Mouse (Mus musculus) erythroblast, embryonic 14.5 days (primary cell): ENCODE measurements around the gene Mrps7. TPM values are rescaled to one million over a fixed set of nuclear protein-coding genes. Genes with fewer than 3 reads are reported as not detected.

ENCODE experiments used
- H3K27me3 ChIP-seq: 2 replicates; pipeline ENCODE4 v1.6.1; 2012; ENCODE audit warnings: inconsistent platforms; ENCODE audit not compliant: control insufficient read depth
- H3K36me3 ChIP-seq: 2 replicates; pipeline ENCODE4 v1.6.1; 2012; ENCODE audit warnings: mild to moderate bottlenecking, inconsistent platforms; ENCODE audit not compliant: control insufficient read depth
- H3K4me1 ChIP-seq: 2 replicates; pipeline ENCODE4 v1.6.1; 2012; ENCODE audit warnings: inconsistent platforms; ENCODE audit not compliant: control insufficient read depth
- H3K4me3 ChIP-seq: replicated peaks from 2 replicates; pipeline ENCODE3; 2012; ENCODE audit warnings: moderate library complexity, mild to moderate bottlenecking, inconsistent platforms
- H3K9me3 ChIP-seq: 2 replicates; pipeline ENCODE4 v1.6.1; 2012; ENCODE audit warnings: low read length, inconsistent platforms, mixed read lengths; ENCODE audit not compliant: control insufficient read depth
- GATA1 ChIP-seq: IDR thresholded peaks from 2 replicates; pipeline ENCODE4 v1.6.1; 2012; ENCODE audit warnings: low read length, inconsistent platforms, mixed read lengths
- TAL1 ChIP-seq: IDR thresholded peaks from 3 replicates; pipeline ENCODE4 v1.6.1; 2012; ENCODE audit warnings: low read length, inconsistent platforms, mixed read lengths
- polyA plus RNA-seq: library from polyadenylated mRNA; stranded (reverse); fragments of >175 nt; gene quantifications from 2 replicates; pipeline ENCODE4 v1.2.3, GENCODE M21; 2012

The Mrps7 gene
- polyA plus RNA-seq, 1 experiment, result 6.7 TPM

- no peaks in the 10 kb centered on the region for H3K36me3 ChIP-seq
- H3K4me3 ChIP-seq, result no peak overlapping the region
- TF ChIP-seq GATA1 (no peak), TAL1 (no peak)
- H3K4me1 ChIP-seq, result peaks cover 29% of the 10 kb centered on the region
- no peaks in the 10 kb centered on the region for H3K27me3 ChIP-seq
- H3K9me3 ChIP-seq, result no peaks in the 10 kb centered on the region
These were observed 27.8 kb downstream of the Mrps7 start for GRCm38 (mm10) chr11:115631505-115631890.

- no peaks in the 10 kb centered on the region for H3K9me3 ChIP-seq
- no peaks in the 10 kb centered on the region for H3K36me3 ChIP-seq
- TF ChIP-seq GATA1 (no peak), TAL1 (no peak)
- peaks cover 23% of the 10 kb centered on the region for H3K4me1 ChIP-seq
- H3K27me3 ChIP-seq, result no peaks in the 10 kb centered on the region
- H3K4me3 ChIP-seq, result no peak overlapping the region
These were observed 28.5 kb downstream of the Mrps7 start for GRCm38 (mm10) chr11:115632247-115632646.

- H3K4me1 ChIP-seq, result peaks cover 17% of the 10 kb centered on the region
These were observed 29.1 kb downstream of the Mrps7 start for GRCm38 (mm10) chr11:115632862-115633261.

DNA sequence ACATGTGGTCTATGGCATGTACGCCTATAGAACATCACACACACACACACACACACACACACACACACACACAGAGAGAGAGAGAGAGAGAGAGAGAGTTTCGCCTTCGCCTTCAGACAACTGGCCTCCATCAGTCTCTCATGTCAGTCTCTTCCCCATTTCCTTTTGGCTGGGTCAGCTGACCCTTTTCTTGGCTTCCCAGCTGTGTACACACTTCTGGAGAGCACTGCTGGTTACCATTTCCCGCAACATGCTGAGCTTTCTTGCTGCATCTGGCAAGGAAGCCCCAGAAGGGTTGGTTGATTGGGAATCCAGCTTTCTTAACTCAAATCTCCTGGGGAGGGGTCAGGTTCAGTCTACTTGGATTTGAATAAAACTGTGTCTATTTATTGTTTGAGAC is 30.4 kb downstream of the Mrps7 start:
- TF ChIP-seq GATA1 (no peak), TAL1 (no peak)
- H3K36me3 ChIP-seq, result no peaks in the 10 kb centered on the region
- H3K9me3 ChIP-seq, result no peaks in the 10 kb centered on the region
- H3K4me3 ChIP-seq, result no peak overlapping the region
- H3K27me3 ChIP-seq, result no peaks in the 10 kb centered on the region
- H3K4me1 ChIP-seq, result peaks cover 11% of the 10 kb centered on the region

More at GRCm38 (mm10) chr11:115632862-115633261, 29.1 kb downstream of the Mrps7 start:
- H3K27me3 ChIP-seq, result no peaks in the 10 kb centered on the region
- TF ChIP-seq TAL1 (no peak), GATA1 (no peak)
- no peaks in the 10 kb centered on the region for H3K9me3 ChIP-seq
- H3K4me3 ChIP-seq, result no peak overlapping the region
- no peaks in the 10 kb centered on the region for H3K36me3 ChIP-seq

- H3K4me1 ChIP-seq, result peaks cover 9% of the 10 kb centered on the region
- H3K9me3 ChIP-seq, result no peaks in the 10 kb centered on the region
- no peak overlapping the region for H3K4me3 ChIP-seq
- H3K36me3 ChIP-seq, result no peaks in the 10 kb centered on the region
- TF ChIP-seq TAL1 (no peak), GATA1 (no peak)
- no peaks in the 10 kb centered on the region for H3K27me3 ChIP-seq
These were observed 31.3 kb downstream of the Mrps7 start for GRCm38 (mm10) chr11:115635041-115635440.

GRCm38 (mm10) chr11:115635484-115635883 is 31.8 kb downstream of the Mrps7 start:
- TF ChIP-seq GATA1, result no peak
- TF ChIP-seq TAL1, result no peak
- Histone ChIP-seq H3K4me1 (peaks cover 9% of the 10 kb centered on the region), H3K36me3 (no peaks in the 10 kb centered on the region)

GRCm38 (mm10) chr11:115636960-115637359 is 33.2 kb downstream of the Mrps7 start:
- H3K4me1 ChIP-seq, result peaks cover 7% of the 10 kb centered on the region
- H3K9me3 ChIP-seq, result no peaks in the 10 kb centered on the region
- H3K4me3 ChIP-seq, result no peak overlapping the region
- H3K27me3 ChIP-seq, result no peaks in the 10 kb centered on the region
- no peak for TF ChIP-seq TAL1
- TF ChIP-seq GATA1, result no peak
- no peaks in the 10 kb centered on the region for H3K36me3 ChIP-seq

More at GRCm38 (mm10) chr11:115635484-115635883, 31.8 kb downstream of the Mrps7 start:
- no peaks in the 10 kb centered on the region for H3K9me3 ChIP-seq
- no peaks in the 10 kb centered on the region for H3K27me3 ChIP-seq
- H3K4me3 ChIP-seq, result no peak overlapping the region

DNA sequence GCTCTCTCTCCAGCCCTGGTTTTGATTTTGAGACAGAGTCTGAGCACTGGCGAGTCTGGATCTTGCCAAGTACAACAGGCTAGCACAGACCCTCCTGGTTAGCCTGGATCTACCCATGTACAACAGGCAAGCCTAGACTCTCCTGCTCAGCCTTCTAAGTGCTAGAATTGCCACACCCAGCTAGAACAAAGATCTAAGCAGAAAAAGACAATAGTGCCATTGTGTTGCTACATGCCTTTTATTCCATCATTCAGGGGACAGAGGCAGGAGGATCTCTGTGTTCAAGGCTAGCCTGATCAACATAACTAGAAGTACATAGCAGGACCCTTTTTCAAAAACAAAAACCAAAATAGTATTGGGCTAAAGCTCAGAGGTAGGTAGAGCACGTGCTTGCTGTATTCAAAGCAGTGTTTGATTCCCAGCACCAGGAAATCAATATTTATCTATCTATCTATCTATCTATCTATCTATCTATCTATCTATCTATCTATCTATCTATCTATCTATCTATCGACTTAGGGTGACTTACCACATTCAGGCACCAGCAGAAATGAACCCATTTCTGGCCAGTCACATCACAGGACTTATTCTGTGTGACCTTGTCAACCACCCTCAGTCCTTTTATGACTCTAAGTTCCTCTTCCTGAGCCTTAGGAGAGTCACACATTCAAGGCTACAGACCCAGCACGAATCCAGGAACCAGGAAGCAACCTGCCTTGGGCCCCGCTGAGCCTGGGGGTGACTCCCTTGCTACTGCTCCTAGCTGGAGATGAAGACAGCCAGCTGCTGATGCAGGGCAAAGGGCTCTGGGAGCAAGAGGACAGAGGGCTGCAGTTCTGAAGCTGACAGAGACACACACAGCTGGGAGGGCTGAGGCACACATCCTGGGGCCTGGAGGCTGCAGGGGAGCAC is 35.0 kb downstream of the Mrps7 start:
- H3K36me3 ChIP-seq, result peaks cover 11% of the 10 kb centered on the region
- no peaks in the 10 kb centered on the region for H3K9me3 ChIP-seq
- H3K4me1 ChIP-seq, result peaks cover 7% of the 10 kb centered on the region
- no peak overlapping the region for H3K4me3 ChIP-seq
- no peaks in the 10 kb centered on the region for H3K27me3 ChIP-seq
- TF ChIP-seq GATA1, result no peak
- TF ChIP-seq TAL1, result no peak

DNA sequence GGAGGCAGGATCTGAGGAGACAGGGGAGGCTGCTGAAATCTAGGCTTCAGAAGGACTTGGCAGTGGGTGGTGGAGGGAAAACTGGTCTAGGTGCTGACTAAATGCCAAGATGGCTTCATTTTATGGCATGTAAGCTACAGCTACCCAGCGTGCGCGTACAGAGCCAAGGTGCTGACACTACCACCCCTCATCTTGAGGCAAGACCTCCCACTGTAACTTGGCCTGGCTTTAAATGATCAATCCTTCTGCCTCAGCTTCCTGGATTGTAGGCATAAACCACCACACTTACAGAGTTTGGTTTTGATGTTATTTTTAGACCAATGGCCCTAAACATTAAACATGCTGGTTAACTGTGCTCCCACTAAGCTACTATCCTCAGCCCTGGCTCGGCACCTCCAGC is 35.8 kb downstream of the Mrps7 start:
- Histone ChIP-seq H3K9me3 (no peaks in the 10 kb centered on the region), H3K4me3 (no peak overlapping the region), H3K27me3 (no peaks in the 10 kb centered on the region), H3K36me3 (peaks cover 17% of the 10 kb centered on the region), H3K4me1 (peaks cover 7% of the 10 kb centered on the region)
- TF ChIP-seq GATA1, result no peak
- no peak for TF ChIP-seq TAL1
